Mouse (Mus musculus) splenic B cell, adult 2 months (primary cell): ENCODE results near the gene Snx30.

ENCODE experiments used
- DNase-seq: peaks from one replicate; pipeline ENCODE4 v3.0.0-alpha.2; 2011; ENCODE audit warnings: low read depth, low spot score
- H3K27me3 ChIP-seq: 2 replicates; pipeline ENCODE4 v1.6.1; 2012; ENCODE audit warnings: mild to moderate bottlenecking, low read length, moderate library complexity, mixed read lengths; ENCODE audit not compliant: control insufficient read depth, poor library complexity, insufficient read depth, severe bottlenecking
- H3K36me3 ChIP-seq: 2 replicates; pipeline ENCODE4 v1.6.1; 2012; ENCODE audit warnings: mild to moderate bottlenecking, low read length, moderate library complexity, mixed read lengths; ENCODE audit not compliant: control insufficient read depth, poor library complexity, insufficient read depth, severe bottlenecking

Gene Snx30

GRCm38 (mm10) chr4:59860431-59860830, 54.8 kb downstream of the Snx30 start:
- Histone ChIP-seq H3K36me3 (peaks cover 12% of the 10 kb centered on the region), H3K27me3 (0 out of 2 replicates have a peak, but pooled peaks cover under 1% of the 10 kb centered on the region)
- no peak for DNase-seq

- DNase-seq: no peak
- Histone ChIP-seq H3K27me3 (no peaks in the 10 kb centered on the region), H3K36me3 (peaks cover 12% of the 10 kb centered on the region)
These were observed 56.2 kb downstream of the Snx30 start for GRCm38 (mm10) chr4:59861871-59862270.

- peaks cover 7% of the 10 kb centered on the region for H3K36me3 ChIP-seq
- H3K27me3 ChIP-seq: no peaks in the 10 kb centered on the region
These were observed 56.7 kb downstream of the Snx30 start for GRCm38 (mm10) chr4:59862335-59862734.

GRCm38 (mm10) chr4:59863869-59864268, 58.2 kb downstream of the Snx30 start:
- H3K36me3 ChIP-seq: peaks cover 8% of the 10 kb centered on the region
- DNase-seq: no peak
- no peaks in the 10 kb centered on the region for H3K27me3 ChIP-seq

More at GRCm38 (mm10) chr4:59862335-59862734, 56.7 kb downstream of the Snx30 start:
- no peak for DNase-seq

GRCm38 (mm10) chr4:59868086-59868485, 62.4 kb downstream of the Snx30 start:
- Histone ChIP-seq H3K27me3 (no peaks in the 10 kb centered on the region), H3K36me3 (peaks cover 15% of the 10 kb centered on the region)
- no peak for DNase-seq

- no peaks in the 10 kb centered on the region for H3K27me3 ChIP-seq
- H3K36me3 ChIP-seq: peaks cover 15% of the 10 kb centered on the region
- DNase-seq: no peak
These were observed 63.9 kb downstream of the Snx30 start for GRCm38 (mm10) chr4:59869488-59870057.

- Histone ChIP-seq H3K27me3 (no peaks in the 10 kb centered on the region), H3K36me3 (peaks cover 15% of the 10 kb centered on the region)
- no peak for DNase-seq
These were observed 64.8 kb downstream of the Snx30 start for GRCm38 (mm10) chr4:59870433-59870832.

- peak; percentile 90 for DNase-seq
- Histone ChIP-seq H3K27me3 (no peaks in the 10 kb centered on the region), H3K36me3 (peaks cover 15% of the 10 kb centered on the region)
These were observed 65.4 kb downstream of the Snx30 start for GRCm38 (mm10) chr4:59870859-59871591.

GRCm38 (mm10) chr4:59873240-59873639, 67.6 kb downstream of the Snx30 start:
- H3K27me3 ChIP-seq: no peaks in the 10 kb centered on the region
- H3K36me3 ChIP-seq: peaks cover 14% of the 10 kb centered on the region
- DNase-seq: no peak

- DNase-seq: peak; percentile 7
- Histone ChIP-seq H3K36me3 (peaks cover 11% of the 10 kb centered on the region; the same call in 1 of the 2 replicates), H3K27me3 (no peaks in the 10 kb centered on the region)
These were observed 68.2 kb downstream of the Snx30 start for GRCm38 (mm10) chr4:59873830-59874229.

GRCm38 (mm10) chr4:59876570-59876969, 70.9 kb downstream of the Snx30 start:
- no peaks in the 10 kb centered on the region for H3K27me3 ChIP-seq
- peaks cover 11% of the 10 kb centered on the region; the same call in 1 of the 2 replicates for H3K36me3 ChIP-seq
- DNase-seq: no peak

GRCm38 (mm10) chr4:59877025-59877424, 71.4 kb downstream of the Snx30 start:
- Histone ChIP-seq H3K36me3 (peaks cover 13% of the 10 kb centered on the region), H3K27me3 (no peaks in the 10 kb centered on the region)
- DNase-seq: no peak

- no peak for DNase-seq
- H3K27me3 ChIP-seq: no peaks in the 10 kb centered on the region
- peaks cover 22% of the 10 kb centered on the region for H3K36me3 ChIP-seq
These were observed 73.0 kb downstream of the Snx30 start for GRCm38 (mm10) chr4:59878595-59878994.

GRCm38 (mm10) chr4:59879444-59879843, 73.8 kb downstream of the Snx30 start:
- DNase-seq: no peak
- Histone ChIP-seq H3K36me3 (peaks cover 22% of the 10 kb centered on the region), H3K27me3 (no peaks in the 10 kb centered on the region)

GRCm38 (mm10) chr4:59880725-59881124, 75.1 kb downstream of the Snx30 start:
- Histone ChIP-seq H3K27me3 (no peaks in the 10 kb centered on the region), H3K36me3 (peaks cover 26% of the 10 kb centered on the region)
- no peak for DNase-seq
